Mouse (Mus musculus) intestine, embryonic 15.5 days (tissue): Measurements from ENCODE around the gene Cluap1. TPM values are rescaled to one million over a fixed set of nuclear protein-coding genes. Genes with fewer than 3 reads are reported as not detected.

Experiments used
- polyA plus RNA-seq: library from polyadenylated mRNA; unstranded; fragments of >200 nt; fragmentation: Nextera tagmentation; extraction: Ambion mirVana; gene quantifications from 2 replicates; pipeline ENCODE4 v1.2.1, GENCODE M21; 2015

Cluap1 gene
- polyA plus RNA-seq, 1 experiment from 2014 or later, result 21.5 TPM

Other genes starting within 250 kb of the Cluap1 start
- 0.19 TPM in 1 of 2 replicates, not detected in the other for gene Mefv, start 190.7 kb upstream of the Cluap1 start, polyA plus RNA-seq
- 38.6 and 40.1 TPM in 2 replicates for gene Zfp263, start 164.7 kb upstream of the Cluap1 start, polyA plus RNA-seq
- not detected in 2 replicates for gene Olfr15, start 77.9 kb upstream of the Cluap1 start, polyA plus RNA-seq
- 1.0 TPM in 2 replicates for gene Zfp174, start 61.5 kb upstream of the Cluap1 start, polyA plus RNA-seq
- gene Naa60, start 36.4 kb upstream of the Cluap1 start, polyA plus RNA-seq, result 38.4 and 42.6 TPM in 2 replicates
- gene Zfp597, start 24.2 kb upstream of the Cluap1 start, polyA plus RNA-seq, result 4.2 and 5.1 TPM in 2 replicates
- 1.2 and 1.6 TPM in 2 replicates for gene Gm20695, start 24.2 kb upstream of the Cluap1 start, polyA plus RNA-seq
- 5.0 and 6.2 TPM in 2 replicates for gene 1700037C18Rik, start 112 bp upstream of the Cluap1 start, polyA plus RNA-seq
- gene Nlrc3, start 67.8 kb downstream of the Cluap1 start, polyA plus RNA-seq, result 1.00 and 1.0 TPM in 2 replicates
- 12.5 and 15.1 TPM in 2 replicates for gene Slx4, start 95.0 kb downstream of the Cluap1 start, polyA plus RNA-seq
- gene Dnase1, start 128.1 kb downstream of the Cluap1 start, polyA plus RNA-seq, result 2.7 and 2.9 TPM in 2 replicates
- gene Trap1, start 169.0 kb downstream of the Cluap1 start, polyA plus RNA-seq, result 115 and 116 TPM in 2 replicates